Comparison of ENCODE assay signal across 8 mouse cellular contexts in genomic region chr1:59269951-59270689, GRCm38 (mm10). TPM values are rescaled to one million over a fixed set of nuclear protein-coding genes. Genes with fewer than 3 reads are reported as not detected.
A peak's percentile ranks its signal among the peaks of the same experiment; 100 is the strongest.
DNase-seq lines count a peak whose midpoint lies in the region; ATAC-seq and TF ChIP-seq lines count a peak whose summit lies in the region.

No protein-coding gene starts in this region.

- H3K9ac ChIP-seq in embryonic facial prominence, embryonic 12.5 days, result no peak overlapping the region
- H3K9ac ChIP-seq in hindbrain, embryonic 11.5 days (ENCODE audit: low read depth, low read length), result no peak overlapping the region
- H3K9ac ChIP-seq in midbrain, embryonic 16.5 days (ENCODE audit: low read depth, low read length), result no peak overlapping the region

- no peaks in the 10 kb centered on the region for H3K9me3 ChIP-seq in embryonic facial prominence, embryonic 12.5 days
- no peaks in the 10 kb centered on the region for H3K9me3 ChIP-seq in hindbrain, embryonic 11.5 days (ENCODE audit: control insufficient read depth, low read length)
- no peaks in the 10 kb centered on the region for H3K9me3 ChIP-seq in midbrain, embryonic 16.5 days (replicated peaks; ENCODE audit: control insufficient read depth, low read length, poor library complexity, severe bottlenecking)

- intact Hi-C loops in left cerebral cortex, postnatal 14 days (cut with DNase I), result no loop called here
- intact Hi-C loops in left cerebral cortex, adult 2 months (cut with DNase I), result loop anchor here (10.0 kb wide), 1 partner anchor 85 kb away; no protein-coding TSS in a partner anchor

- peak; percentile 12 to 19 for DNase-seq in left cerebral cortex, postnatal 14 days (ENCODE audit: low spot score in 2 of 2)
- no peak for DNase-seq in left cerebral cortex, adult 2 months (ENCODE audit: extremely low spot score in 1 of 2, low spot score in 2 of 2)
- peak; percentile 63 for DNase-seq in hindbrain, embryonic 11.5 days (ENCODE audit: low spot score)
- DNase-seq in urinary bladder, postnatal 4 days (ENCODE audit: low spot score in 2 of 2), result no peak
- no peak for DNase-seq in cerebellum, adult 2 months

- TF ChIP-seq POLR2A in cerebellum, adult 2 months (IDR thresholded peaks at IDR 0.05; ENCODE audit: borderline replicate concordance, insufficient read depth, low read length), result no peak

- TF ChIP-seq CTCF in left cerebral cortex, adult 2 months (IDR thresholded peaks at IDR 0.05), result no peak
- TF ChIP-seq CTCF in cerebellum, adult 2 months (IDR thresholded peaks at IDR 0.05; ENCODE audit: borderline replicate concordance, insufficient read depth, low read depth, low read length), result no peak

- H3K27me3 ChIP-seq in embryonic facial prominence, embryonic 12.5 days, result no peaks in the 10 kb centered on the region
- no peaks in the 10 kb centered on the region for H3K27me3 ChIP-seq in hindbrain, embryonic 11.5 days (ENCODE audit: control insufficient read depth, insufficient read depth, low read length)
- no peaks in the 10 kb centered on the region for H3K27me3 ChIP-seq in midbrain, embryonic 16.5 days (ENCODE audit: control insufficient read depth, insufficient read depth, low read depth, low read length)
- H3K27me3 ChIP-seq in cerebellum, adult 2 months (ENCODE audit: control insufficient read depth, insufficient read depth, low read length), result no peaks in the 10 kb centered on the region

- WGBS in embryonic facial prominence, embryonic 12.5 days, result 17% methylated on average over 20 of the region's 20 CpGs
- 47% methylated on average over 20 of the region's 20 CpGs for WGBS in hindbrain, embryonic 11.5 days
- WGBS in midbrain, embryonic 16.5 days, result 43% methylated on average over 20 of the region's 20 CpGs
- 59% methylated on average over 20 of the region's 20 CpGs for WGBS in cerebellum, adult 2 months

- H3K4me3 ChIP-seq in left cerebral cortex, adult 2 months, result no peak overlapping the region
- H3K4me3 ChIP-seq in embryonic facial prominence, embryonic 12.5 days, result no peak overlapping the region
- H3K4me3 ChIP-seq in hindbrain, embryonic 11.5 days (ENCODE audit: low read depth, low read length), result no peak overlapping the region
- no peak overlapping the region for H3K4me3 ChIP-seq in midbrain, embryonic 16.5 days (ENCODE audit: low read depth, low read length)
- no peak overlapping the region for H3K4me3 ChIP-seq in cerebellum, adult 2 months (replicated peaks; ENCODE audit: insufficient read depth, low read depth, low read length)

- H3K4me2 ChIP-seq in embryonic facial prominence, embryonic 12.5 days (replicated peaks), result peak overlapping the region; percentile 18
- no peak overlapping the region for H3K4me2 ChIP-seq in hindbrain, embryonic 11.5 days (replicated peaks; ENCODE audit: low read depth, low read length)
- H3K4me2 ChIP-seq in midbrain, embryonic 16.5 days (ENCODE audit: low read length), result 0 out of 2 replicates have a peak overlapping the region, but pooled peaks have one; percentile 15

- no peak overlapping the region for H3K27ac ChIP-seq in left cerebral cortex, adult 2 months
- peak overlapping the region; percentile 80 for H3K27ac ChIP-seq in embryonic facial prominence, embryonic 12.5 days
- peak overlapping the region; percentile 30; the same call in 1 of the 2 replicates for H3K27ac ChIP-seq in hindbrain, embryonic 11.5 days (ENCODE audit: low read depth, low read length)
- H3K27ac ChIP-seq in midbrain, embryonic 16.5 days (ENCODE audit: low read length), result no peak overlapping the region
- H3K27ac ChIP-seq in cerebellum, adult 2 months (ENCODE audit: insufficient read depth, low read length), result no peak overlapping the region

- H3K36me3 ChIP-seq in embryonic facial prominence, embryonic 12.5 days, result no peaks in the 10 kb centered on the region
- H3K36me3 ChIP-seq in hindbrain, embryonic 11.5 days (ENCODE audit: control insufficient read depth, insufficient read depth, low read length), result no peaks in the 10 kb centered on the region
- H3K36me3 ChIP-seq in midbrain, embryonic 16.5 days (ENCODE audit: control insufficient read depth, insufficient read depth, low read length), result no peaks in the 10 kb centered on the region

- H3K4me1 ChIP-seq in embryonic facial prominence, embryonic 12.5 days, result peaks cover 25% of the 10 kb centered on the region
- H3K4me1 ChIP-seq in hindbrain, embryonic 11.5 days (replicated peaks; ENCODE audit: control insufficient read depth, insufficient read depth, low read length), result no peaks in the 10 kb centered on the region
- peaks cover 6% of the 10 kb centered on the region; the same call in 1 of the 2 replicates for H3K4me1 ChIP-seq in midbrain, embryonic 16.5 days (ENCODE audit: control insufficient read depth, insufficient read depth, low read length)
- no peaks in the 10 kb centered on the region for H3K4me1 ChIP-seq in cerebellum, adult 2 months (ENCODE audit: control insufficient read depth, insufficient read depth, low read length)

- peak; percentile 84 for ATAC-seq in embryonic facial prominence, embryonic 12.5 days (ENCODE audit: insufficient number of reproducible peaks, insufficient read depth, low FRiP score, low TSS enrichment)
- no peak for ATAC-seq in hindbrain, embryonic 11.5 days (ENCODE audit: low FRiP score)
- 0 out of 2 replicates have a peak, but pooled peaks have one; percentile 32 for ATAC-seq in midbrain, embryonic 16.5 days
- no peak for ATAC-seq in megakaryocyte progenitor cell, adult 5-6 weeks (replicated peaks; ENCODE audit: poor library complexity)

RNA-seq across cellular contexts. Expression of gene Cdk15, which starts 13.4 kb away (rescaled TPM):
- under 1 TPM; 0.44 to 0.83 TPM for total RNA-seq in left cerebral cortex, postnatal 14 days (2021)
- under 1 TPM; 0.58 to 0.68 TPM for total RNA-seq in left cerebral cortex, adult 2 months (2021)
- 0.47 and 0.67 TPM in 2 replicates for polyA plus RNA-seq in embryonic facial prominence, embryonic 12.5 days (2016; fragmentation: Nextera tagmentation; extraction: Ambion mirVana)
- 1.1 and 1.8 TPM in 2 replicates for polyA plus RNA-seq in hindbrain, embryonic 11.5 days (2014; fragmentation: Nextera tagmentation; extraction: Ambion mirVana)
- polyA plus RNA-seq in midbrain, embryonic 16.5 days (2015; fragmentation: Nextera tagmentation; extraction: Ambion mirVana), result 1.5 and 2.2 TPM in 2 replicates
- total RNA-seq in megakaryocyte progenitor cell, adult 5-6 weeks (2015), result not detected in 2 replicates
- not detected in 2 replicates for total RNA-seq in megakaryocyte progenitor cell, adult 5-6 weeks (2017)
- polyA plus RNA-seq in cerebellum, adult 2 months (2012; rRNA removed), result 0.48 and 0.49 TPM in 2 replicates

RNA-seq across cellular contexts. Expression of gene Als2, which starts 33.1 kb away (rescaled TPM):
- 10 to 100 TPM; 33.3 to 37.2 TPM for total RNA-seq in left cerebral cortex, postnatal 14 days (2021)
- 10 to 100 TPM; 35.1 to 37.5 TPM for total RNA-seq in left cerebral cortex, adult 2 months (2021)
- polyA plus RNA-seq in embryonic facial prominence, embryonic 12.5 days (2016; fragmentation: Nextera tagmentation; extraction: Ambion mirVana), result 14.9 and 15.4 TPM in 2 replicates
- 15.9 and 16.1 TPM in 2 replicates for polyA plus RNA-seq in hindbrain, embryonic 11.5 days (2014; fragmentation: Nextera tagmentation; extraction: Ambion mirVana)
- 23.5 and 24.0 TPM in 2 replicates for polyA plus RNA-seq in midbrain, embryonic 16.5 days (2015; fragmentation: Nextera tagmentation; extraction: Ambion mirVana)
- total RNA-seq in megakaryocyte progenitor cell, adult 5-6 weeks (2015), result 4.1 and 6.4 TPM in 2 replicates
- total RNA-seq in megakaryocyte progenitor cell, adult 5-6 weeks (2017), result 8.8 and 12.9 TPM in 2 replicates
- polyA plus RNA-seq in cerebellum, adult 2 months (2012; rRNA removed), result 74.1 and 84.0 TPM in 2 replicates

Comparison
In these comparisons a context has a peak if more than half of its experiments do, and no peak if none do; other contexts are left out.
1. DNase-seq: peak in left cerebral cortex, postnatal 14 days (2 of 2) and hindbrain, embryonic 11.5 days (single experiment); none in left cerebral cortex, adult 2 months (0 of 2), urinary bladder, postnatal 4 days (0 of 2) and cerebellum, adult 2 months (0 of 2).
2. H3K27ac ChIP-seq: peak in embryonic facial prominence, embryonic 12.5 days (single experiment) and hindbrain, embryonic 11.5 days (single experiment); none in left cerebral cortex, adult 2 months (single experiment), midbrain, embryonic 16.5 days (single experiment) and cerebellum, adult 2 months (single experiment).
3. ATAC-seq: peak in embryonic facial prominence, embryonic 12.5 days (single experiment) and midbrain, embryonic 16.5 days (single experiment); none in hindbrain, embryonic 11.5 days (single experiment) and megakaryocyte progenitor cell, adult 5-6 weeks (single experiment).